Mouse (Mus musculus) cortical plate, adult 2 months (tissue): ENCODE results near the gene Gabpb2.

Experiments
- CTCF ChIP-seq: fragments of 200-500 bp; IDR thresholded peaks from 2 replicates; pipeline ENCODE4 v1.5.1; 2011; ENCODE audit warnings: mild to moderate bottlenecking, control low read depth, low read length; ENCODE audit not compliant: insufficient read depth; ENCODE audit errors: extremely low read depth
- POLR2A ChIP-seq: fragments of 200-500 bp; IDR thresholded peaks from 2 replicates; pipeline ENCODE4 v1.6.1; 2011; ENCODE audit warnings: mild to moderate bottlenecking, low read length, control low read depth; ENCODE audit not compliant: insufficient read depth; ENCODE audit errors: extremely low read depth

DNA sequence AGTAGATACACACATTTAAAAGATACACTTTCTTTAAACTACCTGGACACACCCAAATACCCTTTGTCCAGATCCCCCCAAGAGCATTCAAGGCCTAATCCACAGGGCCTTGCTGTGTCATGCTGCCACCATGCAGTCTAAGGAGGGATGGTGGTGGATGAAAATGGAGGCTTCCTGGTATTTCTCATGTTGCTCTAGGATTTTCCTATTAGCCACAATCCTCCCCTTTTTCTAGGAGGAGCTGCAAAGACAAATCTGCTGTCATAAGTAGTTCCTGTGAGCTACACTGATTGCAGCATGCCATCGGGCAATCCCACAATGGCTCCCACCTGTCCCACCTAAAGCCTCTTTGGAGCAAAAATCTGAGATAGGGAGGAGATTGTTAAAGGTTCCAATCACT is 9.5 kb upstream of the Gabpb2 start:
- TF ChIP-seq CTCF: no peak
- no peak for TF ChIP-seq POLR2A
